In genomic region chr2:173106889-173107785, GRCm38 (mm10) we compare ENCODE assay signal across 9 mouse cellular contexts. TPM values are rescaled to one million over a fixed set of nuclear protein-coding genes. Genes with fewer than 3 reads are reported as not detected.
DNase-seq lines count a peak whose midpoint lies in the region; ATAC-seq and TF ChIP-seq lines count a peak whose summit lies in the region.
"Had no signal": no experiment of that assay in that cellular context is flagged by ENCODE, and none has a peak within 500 bp of the region (broad histone marks: within the 10 kb centered on the region; RNA-seq: fewer than 3 reads in every experiment).

No protein-coding gene starts in this region.

- peak; percentile 48; the same call in 1 of the 2 replicates for ATAC-seq in limb, embryonic 12.5 days (ENCODE audit: insufficient number of reproducible peaks, insufficient read depth, low FRiP score, low TSS enrichment, low read depth)
- ATAC-seq in midbrain, embryonic 15.5 days (replicated peaks) = peak; percentile 37; the same call in 1 of the 2 replicates
- ATAC-seq in stomach, embryonic 14.5 days (ENCODE audit: insufficient number of reproducible peaks, insufficient read depth, low FRiP score, low read depth) = peak; percentile 70; the same call in 1 of the 2 replicates

- H3K9ac ChIP-seq in limb, embryonic 12.5 days (replicated peaks) = no peak overlapping the region
- H3K9ac ChIP-seq in midbrain, embryonic 15.5 days = no peak overlapping the region
- H3K9ac ChIP-seq in stomach, embryonic 14.5 days (replicated peaks; ENCODE audit: low read depth, low read length) = no peak overlapping the region; the same call in 1 of the 2 replicates

- WGBS in embryonic facial prominence, embryonic 10.5 days = 16% methylated on average over 14 of the region's 14 CpGs
- WGBS in heart, embryonic 10.5 days = 14% methylated on average over 14 of the region's 14 CpGs
- WGBS in kidney, adult 2 months = 12% methylated on average over 14 of the region's 14 CpGs
- 18% methylated on average over 14 of the region's 14 CpGs for WGBS in limb, embryonic 12.5 days
- WGBS in midbrain, embryonic 15.5 days = 18% methylated on average over 14 of the region's 14 CpGs
- WGBS in stomach, embryonic 14.5 days = 19% methylated on average over 14 of the region's 14 CpGs

- H3K4me2 ChIP-seq in limb, embryonic 12.5 days = no peak overlapping the region
- H3K4me2 ChIP-seq in midbrain, embryonic 15.5 days = no peak overlapping the region
- no peak overlapping the region for H3K4me2 ChIP-seq in stomach, embryonic 14.5 days (replicated peaks; ENCODE audit: low read depth, low read length)

- H3K9me3 ChIP-seq in embryonic facial prominence, embryonic 10.5 days = no peaks in the 10 kb centered on the region
- no peaks in the 10 kb centered on the region for H3K9me3 ChIP-seq in heart, embryonic 10.5 days
- H3K9me3 ChIP-seq in limb, embryonic 12.5 days = 0 out of 2 replicates have a peak, but pooled peaks cover 3% of the 10 kb centered on the region
- H3K9me3 ChIP-seq in midbrain, embryonic 15.5 days = no peaks in the 10 kb centered on the region
- H3K9me3 ChIP-seq in stomach, embryonic 14.5 days (ENCODE audit: control insufficient read depth, low read depth, low read length) = no peaks in the 10 kb centered on the region

- no peak for TF ChIP-seq POLR2A in kidney, adult 2 months (IDR thresholded peaks at IDR 0.05; ENCODE audit: low read depth, low read length)

- no peak overlapping the region for H3K4me3 ChIP-seq in embryonic facial prominence, embryonic 10.5 days
- H3K4me3 ChIP-seq in heart, embryonic 10.5 days = no peak overlapping the region
- H3K4me3 ChIP-seq in kidney, adult 2 months (ENCODE audit: insufficient read depth, low read depth, low read length) = no peak overlapping the region
- no peak overlapping the region for H3K4me3 ChIP-seq in limb, embryonic 12.5 days (replicated peaks)
- H3K4me3 ChIP-seq in midbrain, embryonic 15.5 days = no peak overlapping the region
- no peak overlapping the region for H3K4me3 ChIP-seq in stomach, embryonic 14.5 days (ENCODE audit: low read depth, low read length)

- TF ChIP-seq CTCF in kidney, adult 2 months (conservative IDR thresholded peaks at IDR 0.05; ENCODE audit: insufficient read depth, insufficient read length, low read depth, low read length) = peak; percentile 76

- peaks cover 12% of the 10 kb centered on the region for H3K4me1 ChIP-seq in embryonic facial prominence, embryonic 10.5 days
- peaks cover 10% of the 10 kb centered on the region for H3K4me1 ChIP-seq in heart, embryonic 10.5 days
- peaks cover 6% of the 10 kb centered on the region; the same call in 1 of the 2 replicates for H3K4me1 ChIP-seq in kidney, adult 2 months (ENCODE audit: control insufficient read depth, insufficient read depth, low read length)
- no peaks in the 10 kb centered on the region for H3K4me1 ChIP-seq in limb, embryonic 12.5 days (replicated peaks)
- H3K4me1 ChIP-seq in midbrain, embryonic 15.5 days = no peaks in the 10 kb centered on the region
- H3K4me1 ChIP-seq in stomach, embryonic 14.5 days (ENCODE audit: control insufficient read depth, insufficient read depth, low read length) = no peaks in the 10 kb centered on the region

- peak; percentile 68 to 69 for DNase-seq in B cell, adult 2 months
- DNase-seq in adrenal gland, postnatal 25 days = peak; percentile 32
- DNase-seq in embryonic facial prominence, embryonic 10.5 days (ENCODE audit: low spot score) = peak; percentile 67
- DNase-seq in heart, embryonic 10.5 days (ENCODE audit: low spot score) = no peak
- DNase-seq in kidney, adult 2 months = peak; percentile 88

- H3K27me3 ChIP-seq in embryonic facial prominence, embryonic 10.5 days (replicated peaks; ENCODE audit: low read depth, poor library complexity, severe bottlenecking) = peaks cover 21% of the 10 kb centered on the region
- peaks cover 23% of the 10 kb centered on the region for H3K27me3 ChIP-seq in heart, embryonic 10.5 days (ENCODE audit: insufficient read depth, poor library complexity, severe bottlenecking)
- no peaks in the 10 kb centered on the region for H3K27me3 ChIP-seq in kidney, adult 2 months (replicated peaks; ENCODE audit: control insufficient read depth, insufficient read depth, low read length)
- peaks cover 19% of the 10 kb centered on the region for H3K27me3 ChIP-seq in limb, embryonic 12.5 days
- H3K27me3 ChIP-seq in midbrain, embryonic 15.5 days (replicated peaks) = no peaks in the 10 kb centered on the region
- no peaks in the 10 kb centered on the region for H3K27me3 ChIP-seq in stomach, embryonic 14.5 days (ENCODE audit: control insufficient read depth, insufficient read depth, low read length)

- H3K36me3 ChIP-seq in embryonic facial prominence, embryonic 10.5 days (replicated peaks) = no peaks in the 10 kb centered on the region
- H3K36me3 ChIP-seq in heart, embryonic 10.5 days = no peaks in the 10 kb centered on the region
- no peaks in the 10 kb centered on the region for H3K36me3 ChIP-seq in kidney, adult 2 months (ENCODE audit: control insufficient read depth, insufficient read depth, low read length)
- no peaks in the 10 kb centered on the region for H3K36me3 ChIP-seq in limb, embryonic 12.5 days
- H3K36me3 ChIP-seq in midbrain, embryonic 15.5 days (replicated peaks) = no peaks in the 10 kb centered on the region
- no peaks in the 10 kb centered on the region for H3K36me3 ChIP-seq in stomach, embryonic 14.5 days (ENCODE audit: control insufficient read depth, insufficient read depth, low read length)

- no peak overlapping the region for H3K27ac ChIP-seq in embryonic facial prominence, embryonic 10.5 days (replicated peaks)
- peak overlapping the region; percentile 42; the same call in 1 of the 2 replicates for H3K27ac ChIP-seq in heart, embryonic 10.5 days
- no peak overlapping the region for H3K27ac ChIP-seq in kidney, adult 2 months (ENCODE audit: insufficient read depth, low read depth, low read length)
- no peak overlapping the region for H3K27ac ChIP-seq in limb, embryonic 12.5 days
- no peak overlapping the region for H3K27ac ChIP-seq in midbrain, embryonic 15.5 days
- H3K27ac ChIP-seq in stomach, embryonic 14.5 days (ENCODE audit: low read length) = no peak overlapping the region

RNA-seq across cellular contexts. Expression of gene Ctcfl, which starts 12.2 kb away (rescaled TPM):
- 0.09 TPM in 1 of 2 replicates, not detected in the other for total RNA-seq in adrenal gland, postnatal 25 days (2021)
- 0.07 and 0.09 TPM in 2 replicates for polyA plus RNA-seq in embryonic facial prominence, embryonic 10.5 days (2016; fragmentation: Nextera tagmentation; extraction: Ambion mirVana)
- 0.85 and 1.1 TPM in 2 replicates for polyA plus RNA-seq in heart, embryonic 10.5 days (2016; fragmentation: Nextera tagmentation; extraction: Ambion mirVana)
- polyA plus RNA-seq in kidney, adult 2 months (2012; rRNA removed) = 0.03 TPM in 2 replicates
- polyA plus RNA-seq in limb, embryonic 12.5 days (2016; fragmentation: Nextera tagmentation; extraction: Ambion mirVana) = 0.13 TPM in 2 replicates
- polyA plus RNA-seq in midbrain, embryonic 15.5 days (2015; fragmentation: Nextera tagmentation; extraction: Ambion mirVana) = 0.05 and 0.14 TPM in 2 replicates
- polyA plus RNA-seq in stomach, embryonic 14.5 days (2014; fragmentation: Nextera tagmentation; extraction: Ambion mirVana) = 0.14 and 0.17 TPM in 2 replicates
- total RNA-seq: adrenal gland, postnatal 4 days had no signal

RNA-seq across cellular contexts. Expression of gene Pck1, which starts 45.7 kb away (rescaled TPM):
- 420 and 690 TPM in 2 replicates for total RNA-seq in adrenal gland, postnatal 25 days (2021)
- not detected in 2 replicates for polyA plus RNA-seq in embryonic facial prominence, embryonic 10.5 days (2016; fragmentation: Nextera tagmentation; extraction: Ambion mirVana)
- not detected in 2 replicates for polyA plus RNA-seq in heart, embryonic 10.5 days (2016; fragmentation: Nextera tagmentation; extraction: Ambion mirVana)
- polyA plus RNA-seq in kidney, adult 2 months (2012; rRNA removed) = 648 and 871 TPM in 2 replicates
- 0.08 TPM in 1 of 2 replicates, not detected in the other for polyA plus RNA-seq in limb, embryonic 12.5 days (2016; fragmentation: Nextera tagmentation; extraction: Ambion mirVana)
- polyA plus RNA-seq in midbrain, embryonic 15.5 days (2015; fragmentation: Nextera tagmentation; extraction: Ambion mirVana) = not detected in 2 replicates
- 0.21 and 0.23 TPM in 2 replicates for polyA plus RNA-seq in stomach, embryonic 14.5 days (2014; fragmentation: Nextera tagmentation; extraction: Ambion mirVana)

Comparison
In these comparisons a context has a peak if more than half of its experiments do, and no peak if none do; other contexts are left out.
1. RNA of gene Pck1, which starts 45.7 kb away (polyA plus RNA-seq): 648 to 871 TPM in kidney, adult 2 months; 0.21 to 0.23 TPM in stomach, embryonic 14.5 days, 0.08 TPM in limb, embryonic 12.5 days, not detected in embryonic facial prominence, embryonic 10.5 days, not detected in heart, embryonic 10.5 days and not detected in midbrain, embryonic 15.5 days; every median in the first group is over 100 times any median in the second.
2. Peak in every context shown above with its lines, with median percentiles within 50 percentile points of each other: ATAC-seq.